Mouse (Mus musculus): Measurements from ENCODE around the gene Dmrtb1.

Dmrtb1 gene

DNA sequence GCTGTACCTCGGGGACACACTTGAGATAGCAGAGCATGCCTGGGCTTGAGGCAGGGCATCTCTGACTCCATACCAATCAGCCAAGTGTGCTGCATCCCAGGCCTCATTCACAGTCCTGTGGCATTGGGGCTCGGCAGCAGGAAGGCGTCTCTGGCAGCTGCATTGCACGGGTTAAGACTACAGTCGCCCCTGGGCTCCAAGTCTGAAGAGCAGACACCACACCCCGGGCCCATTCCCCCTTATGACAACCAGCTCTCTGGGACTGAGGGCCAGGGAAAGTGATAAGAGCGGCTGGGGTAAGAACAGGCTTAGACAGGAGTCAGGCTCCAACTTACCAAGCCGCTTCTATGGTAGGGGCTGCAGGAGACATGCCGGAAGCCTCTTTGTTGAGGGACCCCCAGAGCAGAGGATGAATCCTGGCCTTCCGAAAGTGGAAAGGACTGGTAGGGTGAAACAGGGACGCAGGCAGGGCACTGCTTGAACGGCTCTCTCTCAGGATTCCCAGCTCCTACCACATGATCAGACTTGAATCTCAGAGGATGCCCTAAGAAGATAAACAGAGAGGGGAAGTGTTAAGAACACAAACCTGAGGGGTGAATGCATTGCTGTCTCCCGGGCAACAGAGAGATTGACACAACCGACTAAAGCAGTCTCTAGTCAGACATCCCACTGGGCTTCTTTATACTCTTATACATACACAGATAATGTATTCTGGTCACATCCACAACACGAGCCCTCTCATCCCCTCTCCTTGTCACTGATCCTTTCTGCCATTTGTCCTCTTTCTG is 3.5 kb downstream of the Dmrtb1 start:
- no peak for DNase-seq

- DNase-seq: no peak
These were observed 8.4 kb downstream of the Dmrtb1 start for GRCm38 (mm10) chr4:107675645-107676044.

GRCm38 (mm10) chr4:107674322-107674644 is 9.7 kb downstream of the Dmrtb1 start:
- no peak for DNase-seq

DNA sequence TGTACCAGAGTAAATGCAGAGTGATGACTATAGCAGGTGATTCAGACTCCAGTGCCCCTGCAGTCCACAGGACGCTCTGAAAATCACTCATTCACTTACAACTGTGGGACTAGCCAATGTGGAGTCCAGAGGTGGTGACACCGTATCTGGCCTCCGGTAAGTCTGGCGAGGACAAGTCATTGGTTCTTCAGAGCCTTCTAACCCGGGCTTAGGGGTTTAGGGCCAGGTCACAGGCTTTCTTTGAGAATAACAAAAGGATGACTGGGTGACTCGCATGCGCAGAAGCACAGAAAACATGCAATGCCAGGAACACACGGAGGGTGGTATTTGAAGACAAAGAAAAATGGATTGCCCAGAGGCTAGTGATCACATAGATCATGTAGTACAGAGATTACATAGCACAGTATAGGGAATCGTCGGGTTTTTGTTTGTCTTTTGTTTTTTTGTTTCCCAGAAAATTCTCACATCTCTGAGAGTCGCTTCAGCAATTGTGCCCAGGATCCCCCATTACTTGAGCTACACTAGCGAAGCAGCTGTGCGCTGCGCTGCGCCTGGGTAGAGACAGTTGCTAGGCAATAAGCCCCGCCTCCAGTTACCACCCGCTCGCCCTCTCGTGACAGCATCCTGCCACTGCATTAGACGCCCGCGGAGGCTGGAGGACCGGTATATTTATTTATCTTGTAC is 10.2 kb downstream of the Dmrtb1 start:
- peak; percentile 41 to 51 for DNase-seq

DNA sequence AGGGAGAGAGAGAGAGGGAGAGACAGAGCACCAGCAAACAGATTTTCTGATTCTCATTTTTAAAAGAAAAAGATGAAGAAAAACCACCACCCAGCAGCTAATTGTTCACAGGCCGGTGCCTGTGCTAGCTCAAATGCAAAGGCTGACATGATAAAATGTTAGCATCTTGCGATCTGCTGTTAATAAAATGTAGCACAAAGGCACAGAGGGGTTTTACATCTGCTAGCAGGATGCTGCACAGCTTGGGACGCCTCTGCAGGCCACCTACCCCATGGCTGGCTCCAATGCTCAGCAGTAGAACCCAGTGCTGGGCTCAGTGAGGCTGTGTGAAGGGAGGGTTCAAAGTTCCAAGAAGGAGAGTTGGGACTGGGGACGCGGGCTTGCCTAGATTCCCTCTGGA is 13.3 kb downstream of the Dmrtb1 start:
- no peak for DNase-seq

- no peak for DNase-seq
These were observed 15.5 kb downstream of the Dmrtb1 start for GRCm38 (mm10) chr4:107668514-107668913.

DNA sequence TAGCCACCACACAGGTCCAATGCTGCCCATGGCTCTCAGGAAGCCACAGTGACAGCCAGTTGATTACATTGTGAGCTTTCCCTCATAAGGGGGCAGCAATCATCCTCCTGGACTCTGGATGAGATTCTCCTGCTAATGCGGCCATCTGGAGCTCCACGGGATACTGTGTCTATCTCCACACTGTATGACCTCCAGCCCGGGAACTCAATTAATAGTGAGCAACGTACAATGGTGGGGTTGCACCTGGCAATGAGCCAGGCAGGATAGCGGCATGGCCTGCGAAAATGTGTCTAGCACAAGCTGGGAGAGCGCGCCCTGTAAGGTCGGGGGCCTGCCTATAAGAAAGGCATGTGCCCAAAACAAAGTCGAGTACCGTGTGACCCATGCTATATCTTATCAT is 23.4 kb downstream of the Dmrtb1 start:
- DNase-seq: peak; percentile 38 to 43

DNA sequence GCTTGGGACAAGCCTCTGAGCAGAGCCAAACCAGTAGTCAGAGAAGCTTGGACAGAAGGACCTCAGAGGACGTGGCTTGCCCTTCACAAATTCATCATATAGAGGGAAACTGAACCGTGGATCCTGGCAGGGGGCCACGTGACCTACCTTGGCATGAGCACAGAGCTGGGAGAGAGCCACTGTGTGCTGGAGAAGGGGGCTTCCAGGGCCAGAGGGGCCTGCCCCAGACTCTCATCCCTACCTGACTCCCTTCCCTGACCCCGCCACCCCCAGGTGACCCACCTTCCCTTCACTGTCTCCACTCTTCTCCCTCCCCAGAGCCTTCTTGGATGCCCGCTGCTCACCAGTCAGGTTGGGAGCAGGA is 30.8 kb downstream of the Dmrtb1 start:
- no peak for DNase-seq

DNA sequence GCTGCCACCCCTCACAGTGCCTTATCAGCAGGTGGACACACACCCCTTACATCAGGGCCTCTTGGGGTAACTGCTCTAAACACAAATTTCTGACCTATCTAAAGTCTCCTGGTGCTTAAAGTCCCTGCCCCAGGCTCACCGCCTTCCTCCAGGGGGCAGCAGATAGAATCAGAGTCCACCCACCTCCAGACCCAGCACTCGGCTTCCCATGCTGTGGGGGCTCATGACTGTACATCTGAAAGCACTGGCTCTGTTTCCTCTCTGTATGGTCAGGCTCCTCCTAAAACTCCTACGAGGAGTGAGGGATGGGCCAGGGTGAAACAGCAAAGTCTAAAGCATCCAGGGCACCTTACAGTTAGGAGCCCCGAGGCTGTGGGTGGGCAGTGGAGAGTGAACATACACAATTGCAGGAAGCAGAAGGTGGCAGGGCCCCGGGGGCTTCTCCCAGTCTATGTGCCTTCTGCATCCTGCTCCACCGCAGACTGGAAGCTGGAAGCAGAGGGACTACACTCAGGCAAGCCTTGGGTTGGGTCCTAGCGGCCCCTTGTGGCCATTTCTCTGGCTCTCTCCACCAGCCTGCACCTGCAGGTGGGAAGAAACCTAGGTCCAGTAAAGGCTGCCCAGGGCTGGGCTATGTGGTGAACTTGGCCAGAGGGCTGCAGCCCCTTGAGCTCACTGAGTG is 31.3 kb downstream of the Dmrtb1 start:
- DNase-seq: peak; percentile 79 to 83

DNA sequence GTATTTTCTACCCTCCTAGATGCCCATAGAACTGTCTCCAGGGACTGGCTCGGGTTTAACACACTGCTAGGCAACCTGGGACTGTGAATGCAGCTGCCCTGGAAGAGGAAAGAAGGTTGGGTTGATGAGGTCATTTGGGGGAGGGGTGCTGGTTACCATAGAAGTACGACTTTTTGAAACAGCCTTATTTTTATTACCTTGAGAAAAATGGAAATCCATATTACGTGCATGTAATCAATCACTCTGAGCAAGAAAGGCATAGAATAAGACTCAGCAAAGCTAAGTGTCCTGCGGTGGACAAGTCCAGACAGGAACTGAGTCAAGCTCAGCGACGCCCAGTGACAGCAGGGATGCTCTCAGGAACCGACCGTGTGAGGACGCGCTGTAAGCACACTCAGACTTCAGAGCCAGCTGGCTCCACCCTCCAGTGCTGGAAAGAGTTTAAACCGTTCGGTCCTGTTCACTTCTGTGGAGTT is 33.0 kb downstream of the Dmrtb1 start:
- DNase-seq: peak in 1 of 2 experiments; percentile 11

GRCm38 (mm10) chr4:107648959-107649485 is 35.0 kb downstream of the Dmrtb1 start:
- no peak for DNase-seq

GRCm38 (mm10) chr4:107641624-107642023 is 42.4 kb downstream of the Dmrtb1 start:
- no peak for DNase-seq

DNA sequence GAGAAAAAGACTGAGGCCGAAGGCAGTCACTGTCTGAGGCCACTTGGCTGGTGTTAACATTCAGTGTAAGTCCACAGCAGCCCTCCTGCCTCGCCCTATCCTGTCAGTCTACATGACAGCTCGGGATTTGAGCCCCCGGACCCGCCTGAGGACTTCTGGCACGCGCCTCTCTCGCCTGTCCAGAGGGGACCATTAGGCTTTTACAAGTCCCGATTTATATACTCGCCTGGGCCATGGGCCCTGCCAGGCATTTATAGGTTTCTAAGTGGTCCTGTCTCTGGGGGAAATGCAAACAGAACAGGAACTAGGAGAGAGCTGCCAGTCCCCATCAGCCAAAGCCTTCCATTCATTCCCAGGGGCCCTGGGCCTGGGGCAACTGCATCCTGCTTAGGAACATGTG is 45.7 kb downstream of the Dmrtb1 start:
- no peak for DNase-seq

DNA sequence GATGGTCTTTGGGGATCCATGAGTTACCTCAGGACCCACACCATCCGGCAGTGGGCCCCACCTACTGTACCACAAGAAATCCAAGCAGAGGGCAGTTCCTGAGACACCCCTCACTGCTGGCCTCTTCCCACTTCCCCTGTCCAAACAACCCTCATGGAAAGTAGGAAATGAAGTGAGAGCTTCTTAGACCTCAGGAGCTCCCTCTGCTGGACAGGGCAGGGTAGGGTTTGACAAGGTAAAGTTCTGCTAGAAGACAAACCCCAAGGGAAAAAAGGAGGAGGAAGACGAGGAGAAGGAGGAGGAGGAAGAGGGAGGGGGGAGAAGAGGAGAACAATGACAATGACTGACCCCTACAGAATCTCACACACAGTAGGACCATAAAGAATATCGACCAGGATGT is 46.4 kb downstream of the Dmrtb1 start:
- DNase-seq: no peak

DNA sequence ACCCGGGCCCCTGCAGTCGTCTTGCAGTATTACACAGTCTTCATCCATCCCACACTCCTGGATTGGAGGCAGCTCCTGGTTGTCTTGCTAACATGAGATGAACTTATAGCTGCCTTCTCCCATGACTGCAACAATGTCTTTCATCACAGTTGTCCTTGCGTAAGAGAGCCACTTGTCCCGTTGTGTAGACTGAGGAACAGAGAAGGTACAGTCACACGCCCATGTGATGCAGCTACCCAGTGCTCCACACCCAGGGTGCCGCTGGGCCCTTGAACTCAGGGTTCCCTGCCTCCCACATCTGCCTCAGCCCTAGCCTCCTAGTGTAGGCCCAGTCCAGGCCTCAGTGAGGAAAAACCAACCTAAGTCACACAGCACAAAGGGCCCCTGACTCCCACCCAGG is 47.9 kb downstream of the Dmrtb1 start:
- no peak for DNase-seq

GRCm38 (mm10) chr4:107634631-107635030 is 49.4 kb downstream of the Dmrtb1 start:
- DNase-seq: peak; percentile 22 to 28

GRCm38 (mm10) chr4:107628921-107629411 is 55.1 kb downstream of the Dmrtb1 start:
- DNase-seq: no peak

DNA sequence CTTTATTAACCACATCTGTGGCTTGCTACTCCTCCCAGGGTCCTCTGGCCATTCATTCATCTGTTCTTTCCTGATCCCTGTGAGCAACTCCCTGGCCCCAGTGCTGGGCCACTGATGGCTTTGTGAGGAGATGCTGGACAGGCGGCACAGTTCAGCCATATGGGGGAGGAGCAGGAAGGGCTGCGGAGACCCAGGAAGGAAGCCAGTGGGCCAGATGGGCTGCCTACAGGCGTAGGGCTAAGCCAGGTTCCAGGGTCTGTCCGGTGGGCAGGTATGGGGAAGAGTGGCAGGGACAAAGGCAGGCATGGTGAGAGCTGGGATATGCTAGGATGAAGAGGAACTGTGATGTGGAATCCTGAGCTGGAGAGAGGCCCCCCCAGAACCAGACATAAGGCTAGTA is 55.8 kb downstream of the Dmrtb1 start:
- DNase-seq: peak; percentile 57 to 58

All from cerebellum, adult 18-20 months (tissue).